Mouse (Mus musculus) G1E (cell line): ENCODE results near the gene Ssbp4.

Experiments
- CTCF ChIP-seq: IDR thresholded peaks from 2 replicates; pipeline ENCODE4 v1.5.1; 2012; ENCODE audit warnings: low read depth, low read length, inconsistent platforms, mixed read lengths
- GATA1 ChIP-seq: IDR thresholded peaks from 2 replicates; pipeline ENCODE4 v1.6.1; 2012; ENCODE audit warnings: borderline replicate concordance, low read length, inconsistent platforms, mixed read lengths
- TAL1 ChIP-seq: conservative IDR thresholded peaks from 2 replicates; pipeline ENCODE4 v1.6.1; 2012; ENCODE audit warnings: low read depth, low read length, inconsistent platforms, mixed read lengths

GRCm38 (mm10) chr8:70593173-70593572, 15.5 kb downstream of the Ssbp4 start:
- TF ChIP-seq CTCF (no peak), GATA1 (no peak), TAL1 (no peak)
